Mouse (Mus musculus) stomach, postnatal 0 days (tissue): ENCODE measurements around the gene Urad.

Source experiments
- CTCF ChIP-seq: IDR thresholded peaks from 2 replicates; pipeline ENCODE4 v1.5.1; 2016; ENCODE audit warnings: antibody characterized with exemption, low read depth, mild to moderate bottlenecking, moderate library complexity
- EP300 ChIP-seq: optimal IDR thresholded peaks from 2 replicates; pipeline ENCODE3; 2016; ENCODE audit warnings: antibody characterized with exemption

DNA sequence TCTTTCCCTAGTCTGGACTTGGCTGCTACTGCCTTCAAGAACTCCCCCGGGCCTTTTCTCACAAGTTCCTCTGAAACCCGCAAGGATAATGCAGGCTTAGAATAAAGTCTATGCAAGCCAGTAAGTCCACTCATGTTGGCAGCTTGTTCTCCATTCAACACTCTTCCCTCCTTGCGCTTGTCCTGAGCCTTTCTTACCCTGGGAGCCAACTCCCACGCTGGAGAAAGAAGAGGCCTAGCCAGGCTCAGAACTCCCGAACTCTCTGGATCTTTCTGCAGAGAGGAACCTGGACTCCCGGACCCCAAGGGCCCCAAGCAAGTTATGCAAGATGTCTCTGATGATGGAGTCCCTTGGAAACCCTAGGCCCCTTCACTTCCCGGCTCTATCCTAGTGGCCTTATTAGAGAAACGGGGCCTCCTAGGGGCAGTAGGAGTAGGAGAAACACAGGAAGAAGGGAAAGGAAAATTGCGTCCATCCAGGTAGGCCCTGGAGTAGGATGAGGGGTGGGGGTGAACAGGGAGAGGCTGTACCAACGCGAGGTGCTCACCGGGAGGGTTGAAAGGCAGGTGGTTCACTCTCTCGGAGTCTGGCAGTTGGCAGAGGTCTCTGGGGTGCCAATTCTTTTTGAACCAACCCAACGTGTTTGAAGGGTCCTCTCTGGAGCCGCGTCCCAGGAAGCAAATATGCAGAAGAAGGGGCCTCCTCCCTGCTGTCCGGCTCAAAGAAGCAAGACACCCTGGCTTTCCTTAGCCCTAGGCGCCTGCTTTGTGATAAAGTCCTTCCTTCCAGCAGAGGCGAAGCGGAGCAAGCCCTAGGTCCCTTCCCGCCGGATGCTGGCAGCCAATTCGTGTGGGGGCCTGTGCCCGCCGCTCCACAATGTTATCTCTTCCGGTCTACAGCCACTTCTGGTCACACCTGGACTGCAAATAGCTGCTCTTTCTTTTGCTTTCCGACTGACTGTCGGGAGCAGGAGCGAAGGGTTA, 51.3 kb downstream of the Urad start:
- TF ChIP-seq CTCF (no peak), EP300 (no peak)
